Mouse (Mus musculus) testis, adult 2 months (tissue): ENCODE results near the gene Cblc.

Experiments used
- CTCF ChIP-seq: fragments of 200-500 bp; IDR thresholded peaks from 2 replicates; pipeline ENCODE4 v1.5.1; 2012; ENCODE audit warnings: low read depth, mild to moderate bottlenecking, inconsistent platforms, low read length, moderate library complexity; ENCODE audit not compliant: control insufficient read depth, insufficient read depth, insufficient replicate concordance
- POLR2A ChIP-seq: fragments of 200-500 bp; IDR thresholded peaks from 2 replicates; pipeline ENCODE4 v1.6.1; 2012; ENCODE audit warnings: low read depth, mild to moderate bottlenecking, inconsistent platforms, low read length, moderate library complexity; ENCODE audit not compliant: control insufficient read depth

DNA sequence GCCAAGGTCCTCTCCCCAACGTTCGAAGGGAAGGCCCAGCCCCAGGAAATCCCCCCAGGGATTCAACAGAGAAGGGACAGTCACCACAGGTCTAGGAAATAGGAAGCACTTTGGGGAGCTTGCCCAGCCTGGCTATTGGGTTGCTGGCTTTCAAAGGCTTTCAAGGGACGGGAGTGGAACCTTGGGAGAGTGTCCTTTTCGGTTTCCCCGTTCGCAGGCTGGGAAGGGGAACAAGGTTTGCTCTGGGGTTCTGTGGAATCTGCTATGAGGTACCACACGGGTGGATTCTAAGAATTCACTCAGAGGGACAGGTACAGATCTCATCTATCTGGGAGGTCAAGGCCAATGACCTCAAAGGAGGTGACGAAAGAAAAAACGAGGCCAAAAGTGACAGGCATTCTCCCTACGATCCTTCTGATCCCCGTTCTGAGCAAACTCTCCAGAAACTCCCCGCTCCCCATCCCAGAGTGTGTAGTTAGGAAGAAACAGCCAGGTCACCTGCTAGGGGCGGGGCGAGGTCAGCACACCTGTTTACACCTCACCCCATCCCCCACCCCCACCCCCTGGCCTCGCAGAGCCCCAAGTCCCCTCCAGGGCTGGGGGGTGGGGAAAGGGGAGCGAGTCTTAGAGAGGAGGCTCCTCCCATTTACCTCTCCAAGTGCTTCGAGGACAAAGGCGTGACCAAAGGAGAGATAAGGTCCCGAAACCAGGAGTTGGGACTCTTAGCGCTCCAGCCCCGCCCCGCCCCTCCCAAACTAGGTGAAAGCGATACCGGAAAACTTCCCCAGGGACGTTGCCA, 49.0 kb downstream of the Cblc start:
- TF ChIP-seq POLR2A = no peak
- TF ChIP-seq CTCF = no peak
